Mouse (Mus musculus) left cerebral cortex, adult 18-20 months (tissue): ENCODE measurements around the gene Ttc39d. TPM values are rescaled to one million over a fixed set of nuclear protein-coding genes. Genes with fewer than 3 reads are reported as not detected.
"Not testable (repeated sequence)": the region's sequence is repeated elsewhere in the genome, so short reads cannot be mapped to it uniquely, and the experiment has no call there.

Experiments used
- DNase-seq, 2 experiments: peaks; one replicate each; pipeline ENCODE4 v3.0.0; 2021 to 2022; ENCODE audit warnings: low spot score in 2 of 2, mixed read lengths in 1 of 2
- total RNA-seq, 2 experiments: library from RNA; stranded (reverse); gene quantifications; 2 replicates each; pipeline ENCODE4 v1.2.3; 2021

Gene Ttc39d
- total RNA-seq, 2 experiments from 2014 or later, result 0.14 TPM; not detected in 1

DNA sequence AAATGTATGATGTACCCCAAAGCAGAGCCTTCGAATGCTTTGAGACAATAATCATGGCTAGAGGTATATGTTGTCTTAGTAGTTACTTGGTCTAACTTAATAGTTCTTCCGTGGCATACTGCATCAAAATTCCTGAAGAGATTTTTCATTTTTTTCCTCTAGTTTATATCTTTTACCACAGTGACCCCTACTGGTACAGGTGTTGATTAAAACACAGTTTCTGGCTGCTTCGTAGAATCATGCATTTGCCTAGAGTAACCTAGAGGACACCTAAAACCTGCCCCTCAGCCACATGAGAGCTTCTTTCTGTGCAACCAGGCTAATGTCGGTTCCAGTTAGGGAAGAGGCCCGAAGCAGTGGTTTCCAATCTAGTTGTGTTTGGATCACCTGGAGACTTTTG is 14.2 kb upstream of the Ttc39d start:
- DNase-seq, result no peak

DNA sequence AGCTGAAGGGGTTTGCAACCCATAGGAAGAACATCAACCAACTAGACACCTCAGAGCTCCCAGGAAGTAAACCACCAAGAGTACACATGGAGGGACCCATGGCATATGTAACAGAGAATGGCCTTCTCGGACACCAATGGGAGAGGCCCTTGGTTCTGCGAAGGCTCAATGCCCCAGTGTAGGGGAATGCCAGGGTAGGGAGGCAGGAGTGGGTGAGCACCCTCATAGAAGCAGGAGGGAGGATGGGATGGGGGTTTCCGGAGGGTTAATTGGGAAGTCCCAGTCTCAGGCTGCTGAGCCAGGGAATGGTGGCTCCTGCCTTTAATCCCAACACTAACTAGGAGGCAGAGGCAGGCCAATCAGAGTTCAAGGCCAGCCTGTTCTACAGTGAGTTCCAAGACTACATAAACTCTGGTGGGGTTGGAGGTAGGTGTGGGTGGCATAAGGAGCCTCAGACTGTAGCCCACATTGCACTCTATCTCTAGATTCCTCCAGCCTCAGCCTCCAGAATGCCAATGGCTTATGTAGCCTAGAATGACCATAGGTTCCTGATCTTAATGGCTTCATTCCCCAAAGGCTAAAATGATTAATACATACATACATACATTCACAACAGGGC is 8.0 kb upstream of the Ttc39d start:
- DNase-seq, result no peak

- no peak for DNase-seq
Measured at GRCm38 (mm10) chr17:80205657-80206056, 1.6 kb upstream of the Ttc39d start.

- peak; percentile 46 to 48 for DNase-seq
Measured at GRCm38 (mm10) chr17:80206301-80206670, 974 bp upstream of the Ttc39d start.

GRCm38 (mm10) chr17:80213998-80214397 is 6.7 kb downstream of the Ttc39d start:
- DNase-seq, result not testable (repeated sequence)

DNA sequence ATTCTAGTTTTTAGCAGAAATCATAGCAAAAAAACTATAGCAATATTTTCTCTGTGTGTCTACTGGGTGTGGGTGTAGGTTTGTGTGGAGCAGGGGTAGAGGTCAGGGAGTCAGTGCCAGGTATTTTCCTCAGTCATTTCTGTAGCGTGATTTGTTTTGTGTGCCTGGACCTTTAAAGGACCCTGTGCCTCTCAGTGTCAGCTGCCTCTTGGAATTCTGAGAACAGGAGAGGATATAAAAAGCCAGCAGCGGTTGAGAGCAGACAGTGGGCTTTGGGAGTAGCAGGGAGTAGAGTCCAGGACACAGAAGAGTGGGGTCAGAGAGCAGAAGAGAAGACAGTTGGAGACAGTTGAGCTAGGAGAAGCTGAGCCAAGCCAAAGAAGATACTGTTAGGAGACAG is 12.9 kb downstream of the Ttc39d start:
- DNase-seq, result no peak

DNA sequence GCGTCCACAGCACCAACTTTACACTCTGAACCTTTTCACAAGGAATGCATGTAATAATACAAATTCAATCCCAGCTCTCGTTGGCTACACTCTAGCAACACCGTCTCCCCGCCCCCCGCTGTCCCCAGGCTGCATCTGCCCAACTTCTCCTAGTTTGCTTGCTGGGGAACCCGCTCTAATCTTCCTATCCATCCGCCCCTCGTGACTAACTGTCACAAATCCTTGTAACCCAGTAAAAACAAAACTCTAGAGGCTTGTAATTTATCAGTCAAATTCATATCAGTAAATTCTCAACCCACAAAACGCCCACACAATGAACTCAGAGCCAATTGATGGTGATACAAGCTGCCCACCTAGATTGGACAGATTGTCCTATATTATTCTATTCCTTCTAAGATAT is 13.9 kb downstream of the Ttc39d start:
- DNase-seq, result no peak

GRCm38 (mm10) chr17:80221890-80222628 is 14.8 kb downstream of the Ttc39d start:
- no peak for DNase-seq

DNA sequence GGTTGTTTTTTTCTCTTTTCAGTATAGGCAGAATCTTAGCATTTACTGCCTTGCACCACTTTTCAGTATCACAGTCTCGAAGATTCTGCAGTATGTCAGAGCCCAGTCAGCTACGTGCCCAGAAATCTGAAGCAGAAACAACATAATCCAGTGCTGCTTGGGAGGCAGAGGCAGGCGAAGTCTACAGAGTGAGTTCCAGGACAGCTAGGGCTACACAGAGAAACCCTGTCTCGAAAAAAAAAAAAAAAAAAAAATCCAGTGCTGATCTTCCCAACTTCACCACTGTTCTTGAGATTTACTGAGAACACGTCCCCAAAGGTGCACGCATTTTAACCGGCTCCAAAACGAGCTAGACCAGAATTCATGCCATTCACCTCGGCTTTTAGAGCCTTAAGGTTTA is 16.6 kb downstream of the Ttc39d start:
- no peak for DNase-seq

DNA sequence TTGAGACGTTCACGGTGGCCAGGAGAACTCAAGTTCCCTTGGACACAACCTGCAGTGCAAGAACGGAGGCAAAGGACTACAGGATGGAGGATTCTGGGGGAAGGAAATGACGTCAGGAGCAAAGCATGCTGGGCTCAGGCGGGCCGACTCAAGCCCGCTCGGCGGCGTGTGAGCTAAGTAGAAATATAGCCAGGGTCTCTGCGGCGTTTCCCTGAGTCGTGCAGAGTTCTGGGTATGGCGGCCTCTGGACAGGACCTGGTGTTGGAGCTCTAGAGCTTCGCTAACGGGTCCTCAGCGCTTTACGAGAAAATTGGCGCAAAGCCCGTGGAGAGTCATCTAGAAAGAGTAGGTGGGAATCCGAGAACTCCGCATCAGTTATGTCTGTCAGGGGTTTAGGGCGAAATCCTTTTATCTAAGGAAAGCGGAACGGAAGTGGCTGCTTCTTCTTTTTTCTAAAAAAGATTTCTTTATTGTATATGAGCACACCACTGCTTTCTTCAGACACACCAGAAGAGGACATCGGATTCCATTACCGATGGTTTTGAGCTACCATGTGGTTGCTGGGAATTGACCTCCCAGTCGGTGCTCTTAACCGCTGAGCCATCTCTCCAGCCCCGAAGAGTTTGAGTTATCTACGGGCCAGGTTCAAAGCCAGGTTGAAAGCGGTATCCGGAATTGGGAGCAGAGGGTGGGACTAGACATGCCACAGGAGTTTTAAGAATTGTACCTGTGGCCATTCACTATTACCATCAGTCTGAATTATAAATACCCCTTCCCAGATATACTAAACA is 17.3 kb downstream of the Ttc39d start, which contains the start of gene Gemin6:
Gene Gemin6, plus strand, starts transcription at position 116 of the 791 bp plus-strand sequence.
- peak; percentile 87 to 91 for DNase-seq

GRCm38 (mm10) chr17:80225142-80225541 is 17.9 kb downstream of the Ttc39d start:
- not testable (repeated sequence) for DNase-seq

DNA sequence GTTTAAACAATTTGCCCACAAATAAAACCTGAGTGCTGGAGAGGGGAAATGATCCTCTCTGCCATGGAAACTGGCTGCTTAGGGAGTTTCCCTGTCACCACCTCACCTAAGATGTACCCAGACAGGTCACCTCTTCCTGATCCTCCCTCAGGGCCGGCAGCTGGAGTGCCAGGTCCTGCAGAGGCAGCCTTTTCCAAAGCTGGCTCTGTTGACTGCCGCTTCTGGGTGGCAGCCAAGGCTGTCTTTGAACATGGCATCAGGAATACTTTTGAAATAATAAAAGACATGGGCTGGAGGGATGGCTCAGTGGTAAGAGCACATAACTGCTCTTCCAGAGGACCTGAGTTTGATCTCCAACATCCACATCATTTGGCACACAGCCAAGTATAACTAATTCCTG is 22.1 kb downstream of the Ttc39d start:
- DNase-seq, result no peak

GRCm38 (mm10) chr17:80233844-80234243 is 26.6 kb downstream of the Ttc39d start:
- no peak for DNase-seq

GRCm38 (mm10) chr17:80234376-80234775 is 27.1 kb downstream of the Ttc39d start:
- DNase-seq, result no peak

GRCm38 (mm10) chr17:80235477-80235876 is 28.2 kb downstream of the Ttc39d start:
- no peak for DNase-seq

GRCm38 (mm10) chr17:80236805-80237204 is 29.5 kb downstream of the Ttc39d start:
- DNase-seq, result no peak

GRCm38 (mm10) chr17:80237475-80237874 is 30.2 kb downstream of the Ttc39d start:
- no peak for DNase-seq

GRCm38 (mm10) chr17:80241594-80241993 is 34.3 kb downstream of the Ttc39d start:
- DNase-seq, result no peak

GRCm38 (mm10) chr17:80243116-80243515 is 35.9 kb downstream of the Ttc39d start:
- DNase-seq, result no peak

- no peak for DNase-seq
Measured at GRCm38 (mm10) chr17:80252757-80253525, 45.7 kb downstream of the Ttc39d start.

DNA sequence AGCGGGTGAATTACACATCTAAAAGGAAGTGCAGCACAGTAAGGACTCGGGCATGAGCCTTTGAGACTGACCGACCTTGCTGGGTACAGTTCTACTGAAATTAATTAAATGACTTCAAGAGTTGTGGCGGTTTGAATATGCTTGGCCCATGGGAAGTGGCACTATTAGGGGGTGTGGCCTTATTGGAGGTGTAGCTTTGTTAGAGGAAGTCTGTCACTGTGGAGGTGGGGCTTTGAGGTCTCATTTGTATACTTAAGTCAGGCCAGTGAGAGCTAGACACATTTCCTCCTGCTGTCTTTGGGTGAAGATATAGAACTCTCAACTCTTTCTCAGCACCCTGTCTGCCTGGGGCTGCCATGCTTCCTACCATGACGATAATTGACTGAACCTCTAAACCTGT is 47.2 kb downstream of the Ttc39d start:
- no peak for DNase-seq
